Mouse (Mus musculus): ENCODE measurements at regions not wholly inside any gene's neighbourhood (a gene's known extent, or its start where the extent isn't known, plus 50 kb on each side); places are given as distances from the start of the nearest gene placed in this dataset.

DNA sequence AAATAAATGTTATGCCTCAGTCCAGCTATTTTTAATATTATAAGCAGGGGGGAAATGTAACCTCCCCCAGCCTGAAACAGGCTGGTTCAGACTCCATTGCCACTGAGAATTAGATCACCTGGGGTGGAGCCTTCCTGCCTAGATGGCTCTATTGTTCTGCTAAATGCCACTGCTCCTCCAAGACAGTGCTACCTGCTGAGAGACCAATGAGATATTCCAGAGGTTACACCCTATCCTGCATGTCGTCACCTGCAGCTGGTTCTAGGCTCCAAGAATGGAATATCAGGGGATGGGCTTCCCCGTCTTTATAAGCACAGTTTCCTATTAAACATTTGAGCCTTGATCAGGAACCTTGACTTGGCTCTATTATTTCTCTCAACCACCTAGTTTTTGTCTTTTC, 465.7 kb upstream of the Gm44 start:
- DNase-seq (ENCODE audit: low read depth, low spot score) = peak; percentile 92

GRCm38 (mm10) chrX:90458915-90459314, 433.0 kb upstream of the Gm44 start:
- DNase-seq (ENCODE audit: low read depth, low spot score) = no peak

Data from R1 (cell line).